Mouse (Mus musculus) cerebellum, adult 11-12 months (tissue): ENCODE results near the gene Tenm4.

Experiments used
- DNase-seq: peaks from one replicate; pipeline ENCODE4 v3.0.0; 2022

The Tenm4 gene

GRCm38 (mm10) chr7:96259630-96260029, 88.6 kb downstream of the Tenm4 start:
- no peak for DNase-seq

GRCm38 (mm10) chr7:96262182-96262581, 91.1 kb downstream of the Tenm4 start:
- DNase-seq: no peak

GRCm38 (mm10) chr7:96265941-96266340, 94.9 kb downstream of the Tenm4 start:
- no peak for DNase-seq

GRCm38 (mm10) chr7:96267266-96267665, 96.2 kb downstream of the Tenm4 start:
- no peak for DNase-seq

GRCm38 (mm10) chr7:96270684-96271083, 99.6 kb downstream of the Tenm4 start:
- DNase-seq: no peak

GRCm38 (mm10) chr7:96272068-96272467, 101.0 kb downstream of the Tenm4 start:
- no peak for DNase-seq

- DNase-seq: no peak
Measured at GRCm38 (mm10) chr7:96274486-96274885, 103.4 kb downstream of the Tenm4 start.

GRCm38 (mm10) chr7:96277550-96277949, 106.5 kb downstream of the Tenm4 start:
- DNase-seq: no peak

GRCm38 (mm10) chr7:96278378-96278777, 107.3 kb downstream of the Tenm4 start:
- DNase-seq: no peak

- DNase-seq: no peak
Measured at GRCm38 (mm10) chr7:96280795-96281194, 109.7 kb downstream of the Tenm4 start.

GRCm38 (mm10) chr7:96290576-96290975, 119.5 kb downstream of the Tenm4 start:
- DNase-seq: no peak

- no peak for DNase-seq
Measured at GRCm38 (mm10) chr7:96295959-96296358, 124.9 kb downstream of the Tenm4 start.

- no peak for DNase-seq
Measured at GRCm38 (mm10) chr7:96300826-96301397, 129.9 kb downstream of the Tenm4 start.

GRCm38 (mm10) chr7:96301813-96302212, 130.8 kb downstream of the Tenm4 start:
- DNase-seq: no peak

- no peak for DNase-seq
Measured at GRCm38 (mm10) chr7:96303963-96304362, 132.9 kb downstream of the Tenm4 start.

GRCm38 (mm10) chr7:96305382-96305935, 134.4 kb downstream of the Tenm4 start:
- no peak for DNase-seq

- DNase-seq: no peak
Measured at GRCm38 (mm10) chr7:96308106-96308505, 137.1 kb downstream of the Tenm4 start.

- DNase-seq: no peak
Measured at GRCm38 (mm10) chr7:96329343-96329742, 158.3 kb downstream of the Tenm4 start.

GRCm38 (mm10) chr7:96331186-96331585, 160.1 kb downstream of the Tenm4 start:
- DNase-seq: no peak

- no peak for DNase-seq
Measured at GRCm38 (mm10) chr7:96334361-96334760, 163.3 kb downstream of the Tenm4 start.

GRCm38 (mm10) chr7:96336376-96336775, 165.3 kb downstream of the Tenm4 start:
- DNase-seq: no peak

- no peak for DNase-seq
Measured at GRCm38 (mm10) chr7:96340826-96341225, 169.8 kb downstream of the Tenm4 start.

GRCm38 (mm10) chr7:96341479-96341878, 170.4 kb downstream of the Tenm4 start:
- DNase-seq: no peak

- DNase-seq: no peak
Measured at GRCm38 (mm10) chr7:96342996-96343395, 171.9 kb downstream of the Tenm4 start.

- no peak for DNase-seq
Measured at GRCm38 (mm10) chr7:96343667-96344066, 172.6 kb downstream of the Tenm4 start.
